Mouse (Mus musculus) kidney, embryonic 16.5 days (tissue): ENCODE data around the gene Fam71e1. TPM values are rescaled to one million over a fixed set of nuclear protein-coding genes. Genes with fewer than 3 reads are reported as not detected.

Experiments
- ATAC-seq: fragments of 200-750 bp; cut with Nextera tagmentation; 2 replicates; pipeline ENCODE4 v1.8.0; 2017; ENCODE audit warnings: moderate TSS enrichment; ENCODE audit not compliant: low FRiP score, low TSS enrichment
- H3K27ac ChIP-seq: fragments of 300-500 bp; sonication (generic); 2 replicates; pipeline ENCODE4 v1.5.1; 2014; ENCODE audit warnings: low read length
- H3K27me3 ChIP-seq: fragments of 300-500 bp; sonication (generic); 2 replicates; pipeline ENCODE4 v1.6.1; 2014; ENCODE audit warnings: low read length, control low read depth, mixed read lengths; ENCODE audit not compliant: insufficient read depth
- H3K36me3 ChIP-seq: fragments of 300-500 bp; sonication (generic); 2 replicates; pipeline ENCODE4 v1.6.1; 2014; ENCODE audit warnings: low read length, control low read depth, mixed read lengths; ENCODE audit not compliant: insufficient read depth
- H3K4me1 ChIP-seq: fragments of 300-500 bp; sonication (generic); 2 replicates; pipeline ENCODE4 v1.6.1; 2014; ENCODE audit warnings: low read length, control low read depth, mixed read lengths; ENCODE audit not compliant: insufficient read depth
- H3K4me2 ChIP-seq: fragments of 300-500 bp; sonication (generic); replicated peaks from 2 replicates; pipeline ENCODE4 v1.6.1; 2014; ENCODE audit warnings: low read depth, low read length
- H3K4me3 ChIP-seq: fragments of 300-500 bp; sonication (generic); 2 replicates; pipeline ENCODE4 v1.5.1; 2014; ENCODE audit warnings: mild to moderate bottlenecking, low read length
- H3K9ac ChIP-seq: fragments of 300-500 bp; sonication (generic); replicated peaks from 2 replicates; pipeline ENCODE4 v1.6.1; 2014; ENCODE audit warnings: low read length
- H3K9me3 ChIP-seq: fragments of 300-500 bp; sonication (generic); 2 replicates; pipeline ENCODE4 v1.6.1; 2016; ENCODE audit warnings: low read length, control low read depth
- WGBS: fragments of 180-500 bp; shearing (Covaris S2); extraction: QIAGEN DNeasy Blood & Tissue Kit; methylation state at CpG from one replicate; pipeline ENCODE4 v1.1.7; 2014; 5-methylcytosine and 5-hydroxymethylcytosine counted together
- polyA plus RNA-seq: library from polyadenylated mRNA; unstranded; fragments of >200 nt; fragmentation: Nextera tagmentation; extraction: Ambion mirVana; gene quantifications from 2 replicates; pipeline ENCODE4 v1.2.1, GENCODE M21; 2015

Fam71e1 gene
- polyA plus RNA-seq, 1 experiment from 2014 or later: 15.4 TPM

DNA sequence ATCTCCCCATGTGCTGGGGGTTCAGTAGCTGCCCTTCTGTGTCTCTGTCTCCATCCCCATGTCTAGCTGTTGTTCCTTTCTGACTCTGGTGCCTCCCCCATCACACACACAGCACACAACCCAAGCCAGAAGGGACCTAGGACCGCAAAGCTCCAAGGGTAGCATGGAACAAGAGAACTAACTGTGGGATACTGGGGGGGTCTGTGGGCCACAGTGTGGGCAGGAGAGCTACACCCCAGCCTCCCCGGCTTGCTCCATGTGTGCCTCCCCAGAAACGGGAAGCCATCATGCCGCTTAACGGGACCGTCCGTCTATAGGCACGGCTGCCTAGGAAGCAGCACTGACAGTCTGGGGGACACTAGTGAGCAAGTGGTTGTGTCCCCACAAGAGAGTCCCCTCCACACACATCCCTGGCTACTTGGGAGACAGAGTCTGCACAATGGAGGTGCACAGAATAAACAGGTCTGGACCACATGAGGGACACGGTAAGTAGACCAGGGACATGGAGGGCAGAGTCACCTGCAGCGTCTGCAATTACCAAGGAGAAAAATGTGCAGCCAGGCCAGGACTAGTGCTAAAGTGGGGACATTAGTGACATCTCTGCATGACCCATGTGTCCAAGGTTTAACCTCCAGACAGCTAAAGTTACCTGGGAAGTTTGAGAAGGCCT is 32.7 kb upstream of the Fam71e1 start:
- Histone ChIP-seq H3K4me3 (no peak overlapping the region), H3K27me3 (peaks cover 55% of the 10 kb centered on the region), H3K27ac (no peak overlapping the region), H3K4me1 (peaks cover 8% of the 10 kb centered on the region), H3K9me3 (peaks cover under 1% of the 10 kb centered on the region; the same call in 1 of the 2 replicates), H3K36me3 (no peaks in the 10 kb centered on the region), H3K9ac (no peak overlapping the region), H3K4me2 (no peak overlapping the region)
- 77% methylated on average over 10 of the region's 10 CpGs for WGBS
- no peak for ATAC-seq

- no peak overlapping the region for H3K4me2 ChIP-seq
- no peak for ATAC-seq
- no peak overlapping the region for H3K4me3 ChIP-seq
- H3K9ac ChIP-seq: no peak overlapping the region
- H3K27ac ChIP-seq: no peak overlapping the region
- H3K4me1 ChIP-seq: peaks cover 12% of the 10 kb centered on the region
- peaks cover 54% of the 10 kb centered on the region for H3K27me3 ChIP-seq
- no peaks in the 10 kb centered on the region for H3K9me3 ChIP-seq
- H3K36me3 ChIP-seq: no peaks in the 10 kb centered on the region
- WGBS: 30% methylated on average over 4 of the region's 4 CpGs
Observed at GRCm38 (mm10) chr7:44464511-44464910, 31.9 kb upstream of the Fam71e1 start.

GRCm38 (mm10) chr7:44465111-44465510 is 31.3 kb upstream of the Fam71e1 start, which contains the start of gene Aspdh:
Aspdh (plus strand) TSS chr7:44465391.
- Histone ChIP-seq H3K27me3 (peaks cover 48% of the 10 kb centered on the region), H3K4me2 (no peak within 1 kb of the TSS), H3K4me1 (peaks cover 12% of the 10 kb centered on the region), H3K27ac (no peak within 1 kb of the TSS), H3K9ac (no peak within 1 kb of the TSS; the same call in 1 of the 2 replicates), H3K36me3 (no peaks in the 10 kb centered on the region), H3K9me3 (no peaks in the 10 kb centered on the region), H3K4me3 (no peak within 1 kb of the TSS)
- ATAC-seq: no peak
- 81% methylated on average over 2 of the region's 2 CpGs for WGBS

GRCm38 (mm10) chr7:44466006-44466887 is 30.1 kb upstream of the Fam71e1 start:
- Histone ChIP-seq H3K9me3 (no peaks in the 10 kb centered on the region), H3K4me3 (no peak overlapping the region), H3K9ac (no peak overlapping the region; the same call in 1 of the 2 replicates), H3K4me2 (no peak overlapping the region), H3K36me3 (no peaks in the 10 kb centered on the region), H3K27ac (no peak overlapping the region), H3K4me1 (peaks cover 12% of the 10 kb centered on the region), H3K27me3 (peaks cover 37% of the 10 kb centered on the region)
- 81% methylated on average over 10 of the region's 10 CpGs for WGBS
- no peak for ATAC-seq

DNA sequence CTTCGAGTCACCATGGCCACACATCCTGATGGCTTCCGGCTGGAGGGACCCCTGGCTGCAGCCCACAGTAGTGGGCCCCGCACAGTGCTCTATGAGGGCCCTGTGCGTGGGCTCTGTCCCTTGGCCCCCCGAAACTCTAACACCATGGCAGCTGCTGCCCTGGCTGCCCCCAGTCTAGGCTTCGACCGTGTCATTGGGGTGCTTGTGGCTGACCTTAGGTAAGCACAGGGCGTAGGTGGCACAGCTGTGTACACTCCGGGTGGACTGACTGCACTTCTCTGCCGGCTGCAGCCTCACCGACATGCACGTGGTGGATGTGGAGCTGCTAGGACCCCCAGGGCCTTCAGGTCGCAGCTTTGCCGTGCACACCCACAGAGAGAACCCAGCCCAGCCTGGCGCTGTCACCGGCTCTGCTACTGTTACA is 29.5 kb upstream of the Fam71e1 start:
- no peak overlapping the region for H3K9ac ChIP-seq
- no peaks in the 10 kb centered on the region for H3K36me3 ChIP-seq
- H3K4me2 ChIP-seq: no peak overlapping the region
- peaks cover 31% of the 10 kb centered on the region for H3K27me3 ChIP-seq
- H3K9me3 ChIP-seq: no peaks in the 10 kb centered on the region
- H3K27ac ChIP-seq: no peak overlapping the region
- H3K4me3 ChIP-seq: peak overlapping the region; percentile 85; the same call in 1 of the 2 replicates
- 85% methylated on average over 16 of the region's 16 CpGs for WGBS
- peaks cover 12% of the 10 kb centered on the region for H3K4me1 ChIP-seq
- 0 out of 2 replicates have a peak, but pooled peaks have one; percentile 5 for ATAC-seq

GRCm38 (mm10) chr7:44467811-44468411 is 28.5 kb upstream of the Fam71e1 start, which contains the start of gene Josd2:
Josd2 (plus strand) TSS chr7:44467980.
- peak within 1 kb of the TSS; percentile 84 for H3K9ac ChIP-seq
- peak within 1 kb of the TSS; percentile 74; the same call in 1 of the 2 replicates for H3K27ac ChIP-seq
- peak; percentile 97 for ATAC-seq
- no peaks in the 10 kb centered on the region for H3K9me3 ChIP-seq
- peak within 1 kb of the TSS; percentile 66 for H3K4me2 ChIP-seq
- peak within 1 kb of the TSS; percentile 85 for H3K4me3 ChIP-seq
- WGBS: under 1% methylated on average over 42 of the region's 42 CpGs
- H3K4me1 ChIP-seq: peaks cover 9% of the 10 kb centered on the region
- H3K36me3 ChIP-seq: no peaks in the 10 kb centered on the region
- peaks cover 21% of the 10 kb centered on the region for H3K27me3 ChIP-seq

DNA sequence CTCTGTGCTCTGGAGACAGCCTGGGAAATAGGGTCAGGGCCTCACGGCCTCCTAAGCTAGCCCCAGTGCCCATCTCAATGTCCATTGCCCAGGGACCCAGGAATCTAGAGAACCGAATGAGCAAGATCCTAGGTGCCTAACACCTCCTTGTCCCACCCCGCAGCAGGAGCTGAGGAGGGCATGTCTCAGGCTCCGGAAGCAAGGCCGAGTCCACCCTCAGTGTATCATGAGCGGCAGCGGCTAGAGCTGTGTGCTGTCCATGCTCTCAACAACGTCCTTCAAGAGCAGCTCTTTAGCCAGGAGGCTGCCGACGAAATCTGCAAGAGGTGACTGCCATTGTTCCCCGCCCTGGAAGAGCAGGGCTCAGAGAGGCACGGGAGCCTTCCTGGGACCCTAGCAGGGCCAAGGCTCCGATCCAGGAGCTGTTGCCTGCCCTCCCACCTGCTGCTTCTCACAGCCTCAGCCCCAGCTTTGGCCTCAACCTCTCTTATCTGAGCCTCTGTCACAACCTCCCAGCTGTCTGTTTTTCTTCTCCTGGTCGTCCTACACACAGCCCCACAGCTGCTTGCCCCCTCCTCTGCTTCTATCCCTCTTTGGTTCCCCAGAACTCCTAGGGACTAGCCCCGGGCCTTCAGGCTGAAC is 27.6 kb upstream of the Fam71e1 start:
- whole genome bisulfite sequencing: 74% methylated on average over 15 of the region's 15 CpGs
- peak overlapping the region; percentile 84 for H3K9ac ChIP-seq
- no peaks in the 10 kb centered on the region for H3K36me3 ChIP-seq
- no peak overlapping the region for H3K27ac ChIP-seq
- H3K9me3 ChIP-seq: no peaks in the 10 kb centered on the region
- H3K4me2 ChIP-seq: peak overlapping the region; percentile 66
- peak overlapping the region; percentile 85 for H3K4me3 ChIP-seq
- peaks cover 13% of the 10 kb centered on the region for H3K27me3 ChIP-seq
- peaks cover 9% of the 10 kb centered on the region for H3K4me1 ChIP-seq
- no peak for ATAC-seq

DNA sequence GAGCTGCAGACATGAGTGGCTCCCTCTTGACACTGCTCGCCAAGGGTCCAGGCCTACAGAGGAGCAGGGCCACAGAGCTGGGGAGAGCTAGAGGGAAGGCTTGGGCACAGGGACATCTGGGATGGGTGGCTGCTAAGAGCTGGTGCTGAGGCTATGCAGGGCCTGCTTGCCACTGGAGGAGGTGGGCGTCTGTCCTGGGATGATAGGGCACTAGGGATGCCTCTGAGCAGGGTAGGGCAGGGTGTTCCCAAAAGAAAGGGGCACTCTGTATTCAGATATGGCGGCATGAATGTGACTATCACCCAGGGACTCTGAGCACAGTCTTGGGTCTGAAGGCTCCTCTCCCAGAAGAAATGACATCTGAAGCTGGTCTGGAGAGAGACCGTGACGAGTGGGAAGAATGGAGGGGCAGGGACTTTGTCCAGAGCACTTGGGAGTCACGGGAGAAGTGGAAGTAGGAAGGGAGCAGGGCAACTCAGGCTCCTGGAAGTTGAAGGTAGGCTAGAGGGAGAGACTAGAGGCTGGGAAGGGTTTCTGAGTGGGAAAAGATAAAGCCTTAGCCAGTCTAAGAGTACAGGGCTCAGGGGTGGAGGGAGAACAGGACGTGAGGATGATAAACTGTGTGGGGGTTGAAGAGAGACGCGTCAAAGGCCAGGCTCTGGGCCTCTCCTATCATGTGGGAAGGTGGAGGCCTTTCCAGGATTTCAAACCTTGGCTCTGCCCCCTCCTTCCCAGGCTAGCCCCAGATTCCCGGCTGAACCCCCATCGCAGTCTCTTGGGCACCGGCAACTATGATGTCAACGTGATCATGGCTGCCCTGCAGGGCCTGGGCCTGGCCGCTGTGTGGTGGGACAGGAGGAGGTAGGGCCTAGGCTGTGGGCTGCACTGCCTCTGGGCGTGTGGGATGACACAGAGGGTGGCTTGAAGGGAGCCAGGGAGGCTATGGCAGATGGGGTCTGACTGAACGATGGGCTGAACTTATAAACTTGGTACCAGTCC is 26.4 kb upstream of the Fam71e1 start:
- no peak overlapping the region for H3K9ac ChIP-seq
- H3K27ac ChIP-seq: no peak overlapping the region
- H3K9me3 ChIP-seq: no peaks in the 10 kb centered on the region
- 88% methylated on average over 16 of the region's 16 CpGs for WGBS
- H3K4me1 ChIP-seq: peaks cover 9% of the 10 kb centered on the region
- no peaks in the 10 kb centered on the region for H3K36me3 ChIP-seq
- ATAC-seq: no peak
- H3K27me3 ChIP-seq: peaks cover 6% of the 10 kb centered on the region; the same call in 1 of the 2 replicates
- no peak overlapping the region for H3K4me3 ChIP-seq
- no peak overlapping the region for H3K4me2 ChIP-seq
